Mouse (Mus musculus) hindbrain, postnatal 0 days (tissue): ENCODE measurements at regions not wholly inside any gene's neighbourhood (a gene's known extent, or its start where the extent isn't known, plus 50 kb on each side); places are given as distances from the start of the nearest gene placed in this dataset.
"Not testable (repeated sequence)": the region's sequence is repeated elsewhere in the genome, so short reads cannot be mapped to it uniquely, and the experiment has no call there.

Experiments used
- ATAC-seq: fragments of 200-750 bp; cut with Nextera tagmentation; 2 replicates; pipeline ENCODE4 v1.8.0; 2017; ENCODE audit warnings: mild to moderate bottlenecking, moderate TSS enrichment, moderate library complexity
- DNase-seq: peaks from one replicate; pipeline ENCODE4 v3.0.0-alpha.2; 2015; ENCODE audit warnings: low spot score
- H3K27ac ChIP-seq: fragments of 300-500 bp; sonication (generic); 2 replicates; pipeline ENCODE4 v1.5.1; 2014; ENCODE audit warnings: mild to moderate bottlenecking
- H3K27me3 ChIP-seq: fragments of 300-500 bp; sonication (generic); 2 replicates; pipeline ENCODE4 v1.6.1; 2014; ENCODE audit warnings: low read length, mixed read lengths; ENCODE audit not compliant: insufficient read depth
- H3K36me3 ChIP-seq: fragments of 300-500 bp; sonication (generic); 2 replicates; pipeline ENCODE4 v1.6.1; 2014; ENCODE audit warnings: low read length, mixed read lengths; ENCODE audit not compliant: insufficient read depth
- H3K4me1 ChIP-seq: fragments of 300-500 bp; sonication (generic); 2 replicates; pipeline ENCODE4 v1.6.1; 2014; ENCODE audit warnings: antibody characterized with exemption, low read length, mixed read lengths; ENCODE audit not compliant: insufficient read depth
- H3K4me2 ChIP-seq: fragments of 300-500 bp; sonication (generic); 2 replicates; pipeline ENCODE4 v1.6.1; 2014; ENCODE audit warnings: low read depth, mild to moderate bottlenecking, low read length, moderate library complexity, mixed read lengths
- H3K4me3 ChIP-seq: fragments of 300-500 bp; sonication (generic); 2 replicates; pipeline ENCODE4 v1.5.1; 2014; ENCODE audit warnings: low read length
- H3K9ac ChIP-seq: fragments of 300-500 bp; sonication (generic); replicated peaks from 2 replicates; pipeline ENCODE4 v1.6.1; 2014; ENCODE audit warnings: mild to moderate bottlenecking, low read length, moderate library complexity, mixed read lengths
- H3K9me3 ChIP-seq: fragments of 300-500 bp; sonication (generic); 2 replicates; pipeline ENCODE4 v1.6.1; 2016; ENCODE audit warnings: low read length, mixed read lengths
- CTCF ChIP-seq: IDR thresholded peaks from 2 replicates; pipeline ENCODE4 v1.5.1; 2016; ENCODE audit warnings: antibody characterized with exemption, control low read depth, low read depth
- WGBS: fragments of 180-500 bp; shearing (Covaris S2); extraction: QIAGEN DNeasy Blood & Tissue Kit; methylation state at CpG from one replicate; pipeline ENCODE4 v1.1.7; 2014; 5-methylcytosine and 5-hydroxymethylcytosine counted together

GRCm38 (mm10) chr17:4612741-4613140 is 381.4 kb upstream of the Arid1b start:
- no peak for DNase-seq
- WGBS = 63% methylated on average over 7 of the region's 7 CpGs
- no peaks in the 10 kb centered on the region for H3K9me3 ChIP-seq
- H3K27me3 ChIP-seq = no peaks in the 10 kb centered on the region
- H3K4me3 ChIP-seq = no peak overlapping the region
- no peak for ATAC-seq
- no peaks in the 10 kb centered on the region for H3K36me3 ChIP-seq
- H3K27ac ChIP-seq = no peak overlapping the region
- no peaks in the 10 kb centered on the region for H3K4me1 ChIP-seq
- H3K9ac ChIP-seq = no peak overlapping the region
- no peak overlapping the region for H3K4me2 ChIP-seq
- TF ChIP-seq CTCF = no peak

- Histone ChIP-seq H3K27ac (no peak overlapping the region), H3K4me2 (no peak overlapping the region), H3K9me3 (no peaks in the 10 kb centered on the region), H3K27me3 (no peaks in the 10 kb centered on the region), H3K9ac (no peak overlapping the region), H3K4me3 (no peak overlapping the region), H3K4me1 (no peaks in the 10 kb centered on the region), H3K36me3 (no peaks in the 10 kb centered on the region)
- DNase-seq = no peak
- ATAC-seq = no peak
- no peak for TF ChIP-seq CTCF
Measured at GRCm38 (mm10) chr17:4620361-4620760, 373.8 kb upstream of the Arid1b start.

- 100% methylated on average over 1 of the region's 1 CpGs for WGBS
- H3K27me3 ChIP-seq, H3K9me3 ChIP-seq, H3K36me3 ChIP-seq, H3K4me2 ChIP-seq, H3K27ac ChIP-seq, H3K4me1 ChIP-seq, H3K9ac ChIP-seq, H3K4me3 ChIP-seq, DNase-seq, ATAC-seq: not testable (repeated sequence)
Measured at GRCm38 (mm10) chr17:4626126-4626525, 368.0 kb upstream of the Arid1b start.

GRCm38 (mm10) chr17:4627542-4627941 is 366.6 kb upstream of the Arid1b start:
- Histone ChIP-seq H3K36me3 (no peaks in the 10 kb centered on the region), H3K4me3 (no peak overlapping the region), H3K9me3 (no peaks in the 10 kb centered on the region), H3K27ac (no peak overlapping the region), H3K4me2 (no peak overlapping the region), H3K4me1 (no peaks in the 10 kb centered on the region), H3K27me3 (no peaks in the 10 kb centered on the region), H3K9ac (no peak overlapping the region)
- DNase-seq (no peak), ATAC-seq (no peak)
- WGBS = 84% methylated on average over 7 of the region's 7 CpGs
- TF ChIP-seq CTCF = no peak

GRCm38 (mm10) chr17:4631122-4631521 is 363.0 kb upstream of the Arid1b start:
- WGBS = 84% methylated on average over 4 of the region's 4 CpGs
- DNase-seq (no peak), ATAC-seq (no peak)
- Histone ChIP-seq H3K27ac (no peak overlapping the region), H3K36me3 (no peaks in the 10 kb centered on the region), H3K9ac (no peak overlapping the region), H3K9me3 (no peaks in the 10 kb centered on the region), H3K4me1 (no peaks in the 10 kb centered on the region), H3K27me3 (no peaks in the 10 kb centered on the region), H3K4me2 (no peak overlapping the region), H3K4me3 (no peak overlapping the region)
- TF ChIP-seq CTCF = no peak

GRCm38 (mm10) chr17:4632506-4632905 is 361.6 kb upstream of the Arid1b start:
- Histone ChIP-seq H3K27ac (no peak overlapping the region), H3K9me3 (no peaks in the 10 kb centered on the region), H3K36me3 (no peaks in the 10 kb centered on the region), H3K4me2 (no peak overlapping the region), H3K9ac (no peak overlapping the region), H3K4me1 (no peaks in the 10 kb centered on the region), H3K27me3 (no peaks in the 10 kb centered on the region), H3K4me3 (no peak overlapping the region)
- TF ChIP-seq CTCF = no peak
- no peak for DNase-seq
- 94% methylated on average over 2 of the region's 2 CpGs for WGBS
- ATAC-seq = no peak

GRCm38 (mm10) chr17:4633771-4634170 is 360.4 kb upstream of the Arid1b start:
- H3K4me1 ChIP-seq = no peaks in the 10 kb centered on the region
- WGBS = 72% methylated on average over 3 of the region's 3 CpGs
- H3K9ac ChIP-seq = no peak overlapping the region
- no peak for TF ChIP-seq CTCF
- H3K36me3 ChIP-seq = no peaks in the 10 kb centered on the region
- DNase-seq (no peak), ATAC-seq (no peak)
- H3K4me2 ChIP-seq = no peak overlapping the region
- H3K9me3 ChIP-seq = 0 out of 2 replicates have a peak, but pooled peaks cover 2% of the 10 kb centered on the region
- no peaks in the 10 kb centered on the region for H3K27me3 ChIP-seq
- no peak overlapping the region for H3K4me3 ChIP-seq
- no peak overlapping the region for H3K27ac ChIP-seq
